Mouse (Mus musculus) heart, embryonic 11.5 days (tissue): ENCODE data around the gene Chst4. TPM values are rescaled to one million over a fixed set of nuclear protein-coding genes. Genes with fewer than 3 reads are reported as not detected.

ENCODE experiments used
- ATAC-seq: fragments of 200-750 bp; cut with Nextera tagmentation; replicated peaks from 2 replicates; pipeline ENCODE4 v1.8.0; 2017; ENCODE audit warnings: moderate library complexity; ENCODE audit not compliant: insufficient number of reproducible peaks, low FRiP score, low TSS enrichment
- H3K27ac ChIP-seq: fragments of 300-500 bp; sonication (generic); 2 replicates; pipeline ENCODE4 v1.5.1; 2014; ENCODE audit warnings: mild to moderate bottlenecking, low read depth, low read length
- H3K27me3 ChIP-seq: fragments of 300-500 bp; sonication (generic); 2 replicates; pipeline ENCODE4 v1.6.1; 2014; ENCODE audit warnings: mild to moderate bottlenecking, low read length, mixed read lengths; ENCODE audit not compliant: control insufficient read depth, insufficient read depth
- H3K36me3 ChIP-seq: fragments of 300-500 bp; sonication (generic); 2 replicates; pipeline ENCODE4 v1.6.1; 2014; ENCODE audit warnings: mild to moderate bottlenecking, low read length, moderate library complexity, mixed read lengths; ENCODE audit not compliant: control insufficient read depth, insufficient read depth
- H3K4me1 ChIP-seq: fragments of 300-500 bp; sonication (generic); 2 replicates; pipeline ENCODE4 v1.6.1; 2014; ENCODE audit warnings: low read length; ENCODE audit not compliant: control insufficient read depth, insufficient read depth
- H3K4me2 ChIP-seq: fragments of 300-500 bp; sonication (generic); 2 replicates; pipeline ENCODE4 v1.6.1; 2014; ENCODE audit warnings: mild to moderate bottlenecking, moderate library complexity
- H3K4me3 ChIP-seq: fragments of 300-500 bp; sonication (generic); 2 replicates; pipeline ENCODE4 v1.5.1; 2014; ENCODE audit warnings: low read depth, low read length
- H3K9ac ChIP-seq: fragments of 300-500 bp; sonication (generic); 2 replicates; pipeline ENCODE4 v1.6.1; 2014; ENCODE audit warnings: mild to moderate bottlenecking, low read depth, low read length, moderate library complexity
- H3K9me3 ChIP-seq: fragments of 300-500 bp; sonication (generic); replicated peaks from 2 replicates; pipeline ENCODE4 v1.6.1; 2016; ENCODE audit warnings: low read length; ENCODE audit not compliant: control insufficient read depth
- WGBS: fragments of 180-500 bp; shearing (Covaris S2); extraction: QIAGEN DNeasy Blood & Tissue Kit; methylation state at CpG from one replicate; pipeline ENCODE4 v1.1.7; 2014; ENCODE audit not compliant: insufficient replicate concordance; 5-methylcytosine and 5-hydroxymethylcytosine counted together
- polyA plus RNA-seq: library from polyadenylated mRNA; unstranded; fragments of >200 nt; fragmentation: Nextera tagmentation; extraction: Ambion mirVana; gene quantifications from 2 replicates; pipeline ENCODE4 v1.2.1, GENCODE M21; 2014

Chst4 gene
- polyA plus RNA-seq, 1 experiment from 2014 or later = 0.16 TPM

GRCm38 (mm10) chr8:109982386-109983105 is 57.0 kb downstream of the Chst4 start:
- Histone ChIP-seq H3K4me2 (no peak overlapping the region), H3K9ac (no peak overlapping the region), H3K27ac (no peak overlapping the region), H3K27me3 (no peaks in the 10 kb centered on the region), H3K4me1 (no peaks in the 10 kb centered on the region), H3K4me3 (no peak overlapping the region), H3K36me3 (no peaks in the 10 kb centered on the region), H3K9me3 (no peaks in the 10 kb centered on the region)
- ATAC-seq = no peak
- WGBS = 78% methylated on average over 15 of the region's 15 CpGs

- ATAC-seq = no peak
- no peaks in the 10 kb centered on the region for H3K27me3 ChIP-seq
- WGBS = 68% methylated on average over 6 of the region's 6 CpGs
Observed at GRCm38 (mm10) chr8:109979339-109979738, 60.2 kb downstream of the Chst4 start.

More at GRCm38 (mm10) chr8:109979339-109979738, 60.2 kb downstream of the Chst4 start:
- Histone ChIP-seq H3K9me3 (no peaks in the 10 kb centered on the region), H3K27ac (no peak overlapping the region), H3K9ac (no peak overlapping the region), H3K36me3 (no peaks in the 10 kb centered on the region), H3K4me3 (no peak overlapping the region), H3K4me1 (no peaks in the 10 kb centered on the region), H3K4me2 (no peak overlapping the region)

Other genes starting within 250 kb of the Chst4 start
- 2.2 and 3.3 TPM in 2 replicates for gene Phlpp2, start 171.2 kb downstream of the Chst4 start, polyA plus RNA-seq
- not detected in 2 replicates for gene Marveld3, start 77.5 kb downstream of the Chst4 start, polyA plus RNA-seq
- not detected in 2 replicates for gene Tat, start 49.3 kb downstream of the Chst4 start, polyA plus RNA-seq
- gene Zfp612, start 40.0 kb upstream of the Chst4 start, polyA plus RNA-seq = 5.4 and 6.0 TPM in 2 replicates
- gene Gm21964, start 61.5 kb upstream of the Chst4 start, polyA plus RNA-seq = not detected in 2 replicates
- gene Gm17720, start 63.0 kb upstream of the Chst4 start, polyA plus RNA-seq = not detected in 2 replicates
- gene Calb2, start 128.5 kb upstream of the Chst4 start, polyA plus RNA-seq = 2.8 and 2.9 TPM in 2 replicates
- 5.6 and 6.7 TPM in 2 replicates for gene Cmtr2, start 175.9 kb upstream of the Chst4 start, polyA plus RNA-seq
- gene Hydin, start 227.2 kb upstream of the Chst4 start, polyA plus RNA-seq = 0.14 and 0.28 TPM in 2 replicates